Mouse (Mus musculus) adrenal gland, postnatal 14 days (tissue): Measurements from ENCODE around the gene Pgd. TPM values are rescaled to one million over a fixed set of nuclear protein-coding genes. Genes with fewer than 3 reads are reported as not detected.
A peak's percentile ranks its signal among the peaks of the same experiment; 100 is the strongest.
"Not testable (repeated sequence)": the region's sequence is repeated elsewhere in the genome, so short reads cannot be mapped to it uniquely, and the experiment has no call there.

ENCODE experiments used
- DNase-seq: peaks from one replicate; pipeline ENCODE4 v3.0.0; 2021; ENCODE audit warnings: mixed read lengths
- long read RNA-seq, 2 experiments: library from polyadenylated mRNA; stranded (forward); transcript quantifications; one replicate each; pipeline ENCODE4 v2.0.0; 2021
- total RNA-seq: library from RNA; stranded (reverse); gene quantifications from 2 replicates; pipeline ENCODE4 v1.2.3, GENCODE M21; 2021

Pgd gene
- 191 and 194 TPM in 2 replicates for total RNA-seq
- long read RNA-seq, experiment 1, transcript Pgd-201 (13 exons, 2,218 nt): major isoform, 10 of 51 reads
- long read RNA-seq, experiment 1, partial matches to known transcripts: 25 of 51 reads
- long read RNA-seq, experiment 1, other reads (novel, unspliced or antisense): 16 of 51 reads
- long read RNA-seq, experiment 2, transcript Pgd-201 (13 exons, 2,218 nt): major isoform, 5 of 44 reads
- long read RNA-seq, experiment 2, partial matches to known transcripts: 38 of 44 reads
- long read RNA-seq, experiment 2, other reads (novel, unspliced or antisense): 1 of 44 reads

DNA sequence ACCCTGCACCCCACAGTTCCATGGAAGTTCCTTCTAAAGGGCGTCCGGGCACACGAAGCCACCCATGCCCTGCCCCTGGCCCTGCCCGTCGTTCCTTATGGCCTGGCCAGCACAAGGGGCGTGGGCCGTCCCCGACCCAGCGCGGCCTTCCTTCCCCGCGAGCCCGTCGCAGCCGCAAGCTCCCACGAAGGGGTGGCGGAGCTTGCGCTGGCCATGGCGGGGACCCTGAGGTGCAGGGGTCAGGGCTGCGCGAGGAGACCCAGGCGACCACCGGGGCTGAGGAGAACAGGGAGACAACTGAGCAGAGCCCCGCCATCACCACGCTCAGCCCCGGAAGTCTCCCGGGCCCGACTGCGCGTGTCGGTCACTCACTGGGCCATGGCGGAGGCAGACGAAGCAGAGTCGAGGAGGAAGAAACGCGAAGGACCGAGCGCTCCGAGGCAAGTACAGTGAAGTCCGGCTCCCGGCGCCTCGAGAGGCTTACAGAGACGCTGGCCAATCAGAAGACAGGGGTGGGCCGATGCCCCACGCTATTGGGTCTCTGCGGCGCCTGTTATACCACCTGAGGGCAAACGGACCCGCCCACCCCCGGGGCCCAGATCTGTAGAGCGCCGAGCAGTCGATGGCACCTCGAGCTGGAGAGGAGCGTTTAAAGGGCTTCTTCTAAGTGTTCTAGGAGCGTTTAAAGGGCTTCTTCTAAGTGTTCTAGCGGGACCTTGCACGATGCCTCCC lies at the start of gene Pgd:
Gene Pgd, minus strand, starts transcription at position 557 of the 732 bp plus-strand sequence.
- DNase-seq: peak; percentile 99

- no peak for DNase-seq
Observed at GRCm38 (mm10) chr4:149215982-149216381, 49.4 kb upstream of the Pgd start.

DNA sequence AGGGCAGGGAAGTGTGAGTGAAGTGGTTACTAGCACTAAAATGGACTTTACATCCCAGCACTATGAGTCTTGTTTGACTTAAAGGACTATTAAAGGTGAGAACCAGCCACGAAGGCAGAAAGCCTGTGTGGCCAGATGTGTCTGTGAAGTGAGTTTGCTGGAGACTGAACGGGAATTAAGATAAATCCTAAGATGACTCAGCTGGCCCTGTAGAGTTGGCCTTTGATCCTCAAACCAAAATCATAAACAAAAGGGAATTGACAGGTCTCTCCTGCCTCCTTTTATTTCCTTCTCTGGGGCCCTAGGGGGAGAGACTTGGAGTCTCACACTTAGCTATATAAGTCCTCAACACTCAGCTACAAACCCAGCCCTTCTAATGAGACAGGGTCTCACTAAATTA lies 48.8 kb upstream of the Pgd start:
- DNase-seq: no peak

GRCm38 (mm10) chr4:149214468-149214867 lies 47.9 kb upstream of the Pgd start:
- DNase-seq: not testable (repeated sequence)

GRCm38 (mm10) chr4:149213466-149213865 lies 46.9 kb upstream of the Pgd start:
- DNase-seq: peak; percentile 58

- DNase-seq: peak; percentile 26
Observed at GRCm38 (mm10) chr4:149211441-149211840, 44.9 kb upstream of the Pgd start.

DNA sequence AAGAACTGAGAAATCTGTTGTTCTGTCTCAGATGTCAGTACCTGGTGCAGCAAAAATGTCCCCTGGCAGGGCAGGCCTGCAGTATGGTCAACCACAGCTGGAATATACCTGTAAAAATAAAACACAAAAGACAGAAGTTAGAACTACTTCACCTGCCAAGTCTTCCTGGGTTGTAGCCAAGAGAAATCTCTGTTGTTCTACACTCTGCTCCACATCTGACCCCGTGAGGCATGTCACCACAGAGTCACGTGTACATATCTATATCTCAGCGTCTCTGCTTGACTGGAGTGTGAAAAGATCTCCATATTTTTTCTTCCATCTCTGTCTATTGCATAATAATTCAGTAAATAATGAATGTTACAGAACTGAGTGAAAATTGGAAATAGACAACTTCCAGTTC lies 35.9 kb upstream of the Pgd start:
- no peak for DNase-seq

- no peak for DNase-seq
Observed at GRCm38 (mm10) chr4:149201110-149201509, 34.5 kb upstream of the Pgd start.

DNA sequence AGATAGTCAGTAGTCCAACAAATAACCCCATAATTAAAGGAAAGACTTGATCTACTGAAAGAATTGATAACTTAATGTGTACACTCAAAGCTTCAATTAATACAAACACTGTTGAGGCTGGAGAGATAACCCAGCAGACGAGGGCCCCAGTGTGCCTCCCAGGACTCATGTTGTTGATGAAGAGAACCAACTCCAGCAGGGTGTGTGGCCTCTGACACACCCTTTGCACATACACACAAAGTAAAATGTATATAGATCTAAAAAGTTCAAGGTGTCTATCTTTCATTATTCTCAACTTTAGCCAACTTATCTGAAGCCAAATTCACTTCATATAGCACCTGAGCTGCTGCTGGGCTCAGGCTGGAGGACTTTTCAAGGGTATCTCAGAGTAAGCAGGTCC lies 30.6 kb upstream of the Pgd start:
- no peak for DNase-seq

- DNase-seq: no peak
Observed at GRCm38 (mm10) chr4:149191103-149191502, 24.5 kb upstream of the Pgd start.

GRCm38 (mm10) chr4:149188563-149188962 lies 22.0 kb upstream of the Pgd start:
- DNase-seq: no peak

DNA sequence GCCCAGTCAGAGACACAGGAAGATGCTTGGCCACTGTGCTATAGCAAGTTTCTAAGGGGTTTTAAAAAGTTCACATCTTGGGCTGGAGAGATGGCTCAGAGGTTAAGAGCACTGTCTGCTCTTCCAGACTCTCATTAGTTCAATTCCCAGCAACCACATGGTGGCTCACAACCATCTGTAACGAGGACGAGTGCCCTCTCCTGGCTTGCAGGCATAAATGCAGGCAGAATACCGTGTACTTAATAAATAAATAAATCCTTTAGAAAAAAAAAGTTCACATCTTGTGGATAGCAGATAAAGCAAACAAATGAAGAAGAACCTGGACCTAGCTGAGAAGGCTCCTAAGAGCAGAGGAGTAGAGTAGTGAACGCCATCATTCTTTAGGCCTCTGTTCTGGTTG lies 16.2 kb upstream of the Pgd start:
- DNase-seq: peak; percentile 35

GRCm38 (mm10) chr4:149182192-149182591 lies 15.6 kb upstream of the Pgd start:
- peak; percentile 35 for DNase-seq

- DNase-seq: no peak
Observed at GRCm38 (mm10) chr4:149179573-149179972, 13.0 kb upstream of the Pgd start.

DNA sequence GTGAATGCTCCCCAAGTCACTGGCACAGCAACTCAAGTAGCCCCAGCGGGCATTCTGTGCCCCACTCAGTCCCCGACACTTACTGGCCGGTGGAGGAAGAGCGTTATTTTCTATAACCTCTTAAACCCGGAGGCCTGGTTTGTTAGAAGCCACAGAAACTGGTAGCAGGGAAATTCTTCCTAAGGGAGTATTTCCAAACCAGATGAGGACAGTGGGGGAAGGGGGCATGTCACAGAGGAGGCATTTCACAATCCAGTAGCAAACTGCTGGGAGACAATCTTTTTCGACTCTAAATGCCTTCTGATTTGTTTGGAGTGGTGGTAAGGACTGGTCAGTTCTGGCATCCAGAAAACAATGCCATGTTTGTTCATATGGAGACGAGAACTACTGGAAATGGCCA lies 12.6 kb upstream of the Pgd start:
- DNase-seq: peak; percentile 39

DNA sequence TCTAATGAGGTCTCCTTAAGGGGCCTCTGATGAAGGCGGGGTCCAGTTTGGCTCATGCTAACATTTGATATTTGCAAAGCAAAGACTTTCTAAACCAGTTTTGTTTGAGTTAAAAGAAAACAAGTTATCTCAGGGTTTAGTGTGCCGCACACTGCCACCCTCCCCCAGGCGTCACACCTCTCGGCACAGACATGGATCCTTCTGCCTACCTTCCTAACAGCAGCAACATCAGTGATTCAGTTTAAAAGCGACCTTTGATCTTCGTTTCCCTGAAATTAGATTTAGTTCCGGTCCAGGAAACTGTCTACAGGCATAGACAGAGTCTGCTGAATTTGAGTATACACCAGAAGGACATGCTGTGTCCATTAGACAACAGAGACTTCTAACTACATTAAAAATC lies 11.8 kb upstream of the Pgd start:
- DNase-seq: no peak

DNA sequence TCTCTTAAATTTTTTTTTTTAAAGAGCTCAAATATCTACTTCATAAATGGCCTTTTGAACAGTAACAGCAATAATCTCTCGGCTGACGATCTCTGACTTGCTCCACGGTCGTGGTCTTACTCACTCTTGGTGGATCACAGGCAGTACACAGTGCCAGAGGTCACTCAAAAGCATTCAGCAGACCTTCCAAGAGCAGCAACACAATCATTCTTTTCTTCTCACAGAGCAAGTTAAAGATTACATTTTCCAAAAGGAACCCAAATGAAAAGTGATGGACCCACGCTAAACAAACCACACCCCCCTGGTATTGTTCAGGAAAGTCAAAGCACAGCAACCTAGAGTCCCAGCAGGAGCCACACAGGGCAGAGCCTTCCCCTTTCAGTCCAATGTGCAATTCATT lies 10.5 kb upstream of the Pgd start:
- no peak for DNase-seq

DNA sequence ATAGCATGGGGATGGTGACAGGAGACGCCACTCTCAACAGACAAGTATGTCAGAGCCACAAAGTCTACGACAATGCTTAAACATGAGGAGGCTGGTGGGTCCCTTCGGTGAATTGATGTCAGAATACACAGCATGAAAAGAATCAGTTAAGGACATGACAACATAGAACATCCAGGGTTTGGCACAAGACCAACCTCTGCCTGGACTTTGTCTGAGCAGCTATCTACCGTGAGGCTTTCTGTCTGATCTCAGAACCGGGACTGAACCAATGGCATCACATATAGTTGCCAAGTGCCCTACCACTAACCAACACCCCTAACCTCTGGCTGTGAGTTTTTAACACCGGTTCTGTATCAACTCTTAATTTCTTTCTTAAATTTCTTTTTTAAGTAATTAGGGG lies 10.1 kb upstream of the Pgd start:
- no peak for DNase-seq

- no peak for DNase-seq
Observed at GRCm38 (mm10) chr4:149173661-149174060, 7.1 kb upstream of the Pgd start.

DNA sequence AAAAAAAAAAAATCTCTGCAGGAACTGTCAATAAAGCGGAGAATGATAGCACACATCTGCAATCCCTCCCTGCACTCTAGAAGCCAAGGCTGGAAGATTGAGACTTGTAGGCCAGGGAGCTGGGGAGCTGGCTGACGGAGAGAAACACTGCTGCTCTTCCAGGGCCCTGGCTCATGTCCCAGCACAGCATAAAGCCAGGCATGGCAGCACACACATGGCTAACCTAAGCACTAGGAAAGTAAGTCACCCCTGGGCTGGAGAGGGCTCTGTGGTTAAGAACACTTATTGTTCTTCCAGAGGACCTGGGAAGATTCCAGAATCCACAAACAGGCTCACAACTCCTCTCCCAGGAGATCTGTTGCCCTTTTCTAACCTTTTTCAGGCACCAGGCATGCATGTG lies 6.1 kb upstream of the Pgd start:
- peak; percentile 59 for DNase-seq

GRCm38 (mm10) chr4:149172083-149172482 lies 5.5 kb upstream of the Pgd start:
- DNase-seq: peak; percentile 55

DNA sequence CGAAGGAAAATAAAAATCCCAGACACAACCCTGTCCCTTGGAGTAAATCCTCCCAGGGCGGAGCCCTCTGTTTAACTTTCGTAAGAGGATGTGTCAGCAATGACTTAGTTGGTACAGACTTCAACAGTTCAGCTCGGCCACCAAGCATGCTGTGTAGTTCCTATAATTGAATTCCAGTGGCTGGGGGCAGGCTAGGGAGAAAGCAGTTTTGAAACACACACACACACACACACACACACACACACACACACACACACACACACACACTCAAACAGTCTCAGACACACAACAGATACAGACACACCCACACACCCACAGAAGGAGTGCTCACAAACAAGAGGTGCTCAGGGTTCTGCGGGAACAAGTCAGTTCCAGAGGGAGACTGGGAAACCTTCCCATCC lies 5.0 kb upstream of the Pgd start:
- peak; percentile 69 for DNase-seq

GRCm38 (mm10) chr4:149170394-149170931 lies 3.9 kb upstream of the Pgd start:
- DNase-seq: peak; percentile 32

DNA sequence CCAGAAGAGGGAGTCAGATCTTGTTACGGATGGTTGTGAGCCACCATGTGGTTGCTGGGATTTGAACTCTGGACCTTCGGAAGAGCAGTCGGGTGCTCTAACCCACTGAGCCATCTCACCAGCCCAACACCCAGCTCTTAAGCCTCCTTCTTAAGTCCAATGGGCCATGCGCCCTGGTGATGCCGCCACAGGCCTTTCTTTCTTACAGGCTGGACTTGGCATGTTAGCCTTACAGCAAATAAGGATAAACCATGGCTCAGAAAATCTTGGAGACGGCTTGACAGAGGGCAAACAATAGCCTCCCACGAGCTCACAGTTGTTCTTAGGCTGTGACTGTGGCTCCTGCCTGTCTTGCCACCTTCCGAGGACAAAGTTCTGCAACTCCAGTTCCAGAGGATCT lies 3.4 kb upstream of the Pgd start:
- not testable (repeated sequence) for DNase-seq
